Mouse (Mus musculus) stomach, postnatal 0 days (tissue): ENCODE data around the gene Nanos3. TPM values are rescaled to one million over a fixed set of nuclear protein-coding genes. Genes with fewer than 3 reads are reported as not detected.

Experiments
- ATAC-seq: fragments of 200-750 bp; cut with Nextera tagmentation; 2 replicates; pipeline ENCODE4 v1.8.0; 2017; ENCODE audit not compliant: low FRiP score, low TSS enrichment
- DNase-seq: peaks from one replicate; pipeline ENCODE4 v3.0.0-alpha.2; 2016; ENCODE audit warnings: low spot score
- H3K27ac ChIP-seq: fragments of 300-500 bp; sonication (generic); replicated peaks from 2 replicates; pipeline ENCODE4 v1.5.1; 2014; ENCODE audit warnings: mild to moderate bottlenecking, control low read depth
- H3K27me3 ChIP-seq: fragments of 300-500 bp; sonication (generic); 2 replicates; pipeline ENCODE4 v1.6.1; 2014; ENCODE audit warnings: low read length; ENCODE audit not compliant: control insufficient read depth, insufficient read depth
- H3K36me3 ChIP-seq: fragments of 300-500 bp; sonication (generic); 2 replicates; pipeline ENCODE4 v1.6.1; 2014; ENCODE audit warnings: low read length, mixed read lengths; ENCODE audit not compliant: control insufficient read depth, insufficient read depth
- H3K4me1 ChIP-seq: fragments of 300-500 bp; sonication (generic); replicated peaks from 2 replicates; pipeline ENCODE4 v1.6.1; 2014; ENCODE audit warnings: antibody characterized with exemption; ENCODE audit not compliant: control insufficient read depth, insufficient read depth
- H3K4me2 ChIP-seq: fragments of 300-500 bp; sonication (generic); replicated peaks from 2 replicates; pipeline ENCODE4 v1.6.1; 2014; ENCODE audit warnings: low read depth, mild to moderate bottlenecking, control low read depth, moderate library complexity
- H3K4me3 ChIP-seq: fragments of 300-500 bp; sonication (generic); 2 replicates; pipeline ENCODE4 v1.5.1; 2014; ENCODE audit warnings: low read depth, low read length, control low read depth
- H3K9ac ChIP-seq: fragments of 300-500 bp; sonication (generic); 2 replicates; pipeline ENCODE4 v1.6.1; 2014; ENCODE audit warnings: mild to moderate bottlenecking, low read length, control low read depth, mixed read lengths
- H3K9me3 ChIP-seq: fragments of 300-500 bp; sonication (generic); 2 replicates; pipeline ENCODE4 v1.6.1; 2016; ENCODE audit warnings: low read length; ENCODE audit not compliant: control insufficient read depth
- CTCF ChIP-seq: IDR thresholded peaks from 2 replicates; pipeline ENCODE4 v1.5.1; 2016; ENCODE audit warnings: antibody characterized with exemption, low read depth, mild to moderate bottlenecking, moderate library complexity
- EP300 ChIP-seq: optimal IDR thresholded peaks from 2 replicates; pipeline ENCODE3; 2016; ENCODE audit warnings: antibody characterized with exemption
- WGBS: fragments of 180-500 bp; shearing (Covaris S2); extraction: QIAGEN DNeasy Blood & Tissue Kit; methylation state at CpG from one replicate; pipeline ENCODE4 v1.1.7; 2014; 5-methylcytosine and 5-hydroxymethylcytosine counted together
- polyA plus RNA-seq: library from polyadenylated mRNA; unstranded; fragments of >200 nt; fragmentation: Nextera tagmentation; extraction: Ambion mirVana; gene quantifications from 2 replicates; pipeline ENCODE4 v1.2.1, GENCODE M21; 2015

The Nanos3 gene
- polyA plus RNA-seq: 2.0 and 4.4 TPM in 2 replicates

DNA sequence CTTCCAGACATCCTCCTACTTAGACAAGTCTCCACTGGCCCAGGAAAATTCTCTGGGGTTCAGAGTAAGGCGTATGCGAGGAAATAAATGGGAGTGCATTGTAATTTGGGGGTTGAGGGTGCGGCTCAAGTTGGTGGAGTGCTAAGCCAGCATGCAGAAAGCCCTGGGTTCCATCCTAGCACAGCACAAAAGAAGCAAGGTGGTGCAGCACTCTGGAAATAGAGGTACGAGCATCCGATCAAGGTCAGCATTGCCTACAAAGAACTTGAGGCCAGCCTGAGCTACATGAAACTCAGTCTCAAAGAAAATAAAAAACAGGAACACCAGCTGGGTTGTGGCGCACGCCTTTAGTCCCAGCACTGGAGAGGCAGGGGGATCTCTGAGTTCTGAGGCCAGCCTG is at the start of gene Nanos3:
TSS of gene Nanos3 (minus strand) at position 101 of the 400 bp plus-strand sequence.
- Histone ChIP-seq H3K4me1 (peaks cover 7% of the 10 kb centered on the region), H3K27ac (no peak within 1 kb of the TSS), H3K27me3 (no peaks in the 10 kb centered on the region), H3K9ac (peak within 1 kb of the TSS; percentile 87), H3K4me3 (peak within 1 kb of the TSS; percentile 72), H3K36me3 (no peaks in the 10 kb centered on the region), H3K4me2 (peak within 1 kb of the TSS; percentile 95), H3K9me3 (no peaks in the 10 kb centered on the region)
- 79% methylated on average over 7 of the region's 7 CpGs for WGBS
- DNase-seq (no peak), ATAC-seq (no peak)
- TF ChIP-seq CTCF: no peak
- TF ChIP-seq EP300: no peak

DNA sequence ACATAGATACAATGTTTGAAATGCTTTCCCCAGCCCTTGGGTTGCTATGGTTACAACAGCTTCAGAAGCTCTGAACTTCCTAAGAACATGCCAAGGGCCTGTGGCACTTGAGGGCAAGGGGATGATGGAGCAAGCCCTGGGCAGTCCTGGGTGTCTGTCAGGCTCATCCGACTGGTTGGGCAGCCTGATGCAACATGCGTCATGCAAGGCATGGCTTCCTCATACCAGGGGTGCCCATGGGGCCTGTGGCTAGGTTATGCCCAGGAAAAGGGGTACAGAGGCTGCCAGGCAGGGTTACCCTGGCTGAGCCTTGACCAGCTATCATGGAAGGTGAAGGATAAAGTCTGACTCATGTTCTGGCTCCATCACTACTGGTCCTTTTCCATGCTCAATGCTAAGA is 48.0 kb upstream of the Nanos3 start:
- DNase-seq (no peak), ATAC-seq (no peak)
- H3K27ac ChIP-seq: no peak overlapping the region
- no peak for TF ChIP-seq EP300
- no peak for TF ChIP-seq CTCF
- no peak overlapping the region for H3K4me3 ChIP-seq
- 0 out of 2 replicates have a peak, but pooled peaks cover 3% of the 10 kb centered on the region for H3K4me1 ChIP-seq
- H3K27me3 ChIP-seq: no peaks in the 10 kb centered on the region
- H3K9me3 ChIP-seq: no peaks in the 10 kb centered on the region
- 78% methylated on average over 2 of the region's 2 CpGs for WGBS
- no peak overlapping the region for H3K9ac ChIP-seq
- no peak overlapping the region for H3K4me2 ChIP-seq
- peaks cover 14% of the 10 kb centered on the region for H3K36me3 ChIP-seq

DNA sequence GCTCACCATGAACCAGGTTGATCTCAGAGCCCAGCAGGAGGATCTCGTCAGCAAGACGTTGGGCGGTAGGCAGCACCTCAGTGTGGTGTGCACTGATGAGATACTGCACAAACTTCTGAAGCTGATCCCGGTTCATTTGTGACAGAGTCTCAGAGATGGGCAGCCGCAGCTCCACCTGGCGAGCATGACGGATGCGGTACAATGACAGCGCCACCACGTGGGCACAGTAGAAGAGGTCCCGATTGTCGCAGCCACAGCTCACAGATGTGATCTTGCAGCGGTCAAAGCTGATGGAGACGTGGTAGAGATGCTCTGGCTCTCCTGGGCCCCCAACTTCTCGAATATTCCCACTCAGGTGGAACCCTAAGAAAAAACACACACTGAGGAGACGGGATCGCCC is 45.7 kb upstream of the Nanos3 start:
- Histone ChIP-seq H3K36me3 (peaks cover 31% of the 10 kb centered on the region), H3K4me3 (no peak overlapping the region), H3K27me3 (no peaks in the 10 kb centered on the region), H3K9ac (no peak overlapping the region), H3K4me2 (no peak overlapping the region), H3K27ac (no peak overlapping the region), H3K4me1 (no peaks in the 10 kb centered on the region), H3K9me3 (no peaks in the 10 kb centered on the region)
- TF ChIP-seq CTCF (peak; percentile 58), EP300 (no peak)
- WGBS: 81% methylated on average over 17 of the region's 17 CpGs
- no peak for ATAC-seq
- DNase-seq: no peak

DNA sequence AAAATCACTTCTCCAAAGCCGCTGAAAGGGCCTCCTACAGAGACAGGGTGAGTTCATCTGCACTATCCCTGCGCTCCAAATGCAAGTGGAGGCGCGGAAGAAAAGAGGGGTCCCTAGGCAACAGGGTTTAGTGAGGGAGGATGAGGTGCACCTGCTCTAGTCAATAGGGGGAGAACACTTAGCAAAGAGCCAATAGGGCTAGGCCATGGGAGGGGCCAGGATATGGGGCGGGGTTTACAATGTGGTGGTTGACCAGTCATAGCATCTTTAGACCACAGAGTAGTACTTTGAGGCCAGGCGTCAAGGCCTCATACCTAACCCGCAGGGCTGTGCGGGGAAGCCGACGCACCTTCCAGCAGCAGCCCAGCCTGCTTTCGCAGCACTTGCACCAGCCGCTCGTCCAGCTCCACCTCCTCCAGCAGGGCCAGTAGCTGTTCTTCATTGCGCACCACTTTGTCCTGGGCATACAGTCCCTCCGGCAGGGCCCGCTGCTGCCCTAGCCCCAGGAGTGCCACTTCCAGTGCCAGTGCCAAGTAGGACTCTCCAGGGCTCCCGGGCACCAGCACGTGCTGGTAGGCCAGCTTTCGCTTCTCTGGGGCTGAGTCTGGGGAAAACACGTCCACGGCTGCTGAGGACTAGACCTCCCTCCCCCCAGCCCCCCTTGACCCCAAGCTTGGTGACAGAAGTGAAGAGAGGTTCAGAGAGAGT is 38.5 kb upstream of the Nanos3 start:
- H3K9ac ChIP-seq: no peak overlapping the region
- no peaks in the 10 kb centered on the region for H3K27me3 ChIP-seq
- 84% methylated on average over 21 of the region's 21 CpGs for WGBS
- H3K4me3 ChIP-seq: no peak overlapping the region
- peaks cover 50% of the 10 kb centered on the region for H3K36me3 ChIP-seq
- no peak overlapping the region for H3K27ac ChIP-seq
- H3K9me3 ChIP-seq: no peaks in the 10 kb centered on the region
- DNase-seq (peak; percentile 29), ATAC-seq (peak; percentile 47)
- no peak for TF ChIP-seq EP300
- no peak for TF ChIP-seq CTCF
- no peaks in the 10 kb centered on the region for H3K4me1 ChIP-seq
- no peak overlapping the region for H3K4me2 ChIP-seq

DNA sequence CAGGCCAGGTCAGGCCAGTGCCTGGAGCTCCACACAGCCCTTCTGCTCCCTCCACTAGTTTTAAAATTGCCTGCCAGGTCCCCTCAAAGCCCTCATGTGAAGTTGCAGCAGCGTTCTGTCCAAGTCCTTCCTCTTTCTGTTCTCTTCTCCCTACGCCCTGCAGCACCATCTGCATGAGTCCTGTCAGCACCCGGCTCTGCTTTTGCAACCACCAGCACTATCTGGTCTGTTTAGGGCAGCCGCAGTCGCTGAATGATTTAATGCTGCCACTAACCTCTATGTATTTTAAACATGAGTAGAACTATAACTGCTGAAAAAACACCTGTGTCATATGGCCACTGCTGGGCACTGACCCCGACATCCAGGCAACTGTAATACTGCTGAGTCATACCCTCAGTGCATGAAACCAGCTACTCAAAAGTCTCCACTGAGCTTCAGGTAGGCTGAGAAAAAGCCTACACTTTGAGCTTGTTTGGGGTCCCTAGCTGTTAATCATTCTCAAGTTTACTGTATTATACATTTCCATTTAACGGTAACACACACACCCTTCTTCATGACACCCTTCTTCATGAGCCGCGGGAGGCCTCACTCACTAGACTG is 37.6 kb upstream of the Nanos3 start:
- WGBS: 91% methylated on average over 9 of the region's 9 CpGs
- H3K27me3 ChIP-seq: no peaks in the 10 kb centered on the region
- H3K4me2 ChIP-seq: no peak overlapping the region
- TF ChIP-seq EP300: no peak
- no peak for TF ChIP-seq CTCF
- DNase-seq (no peak), ATAC-seq (no peak)
- H3K4me1 ChIP-seq: no peaks in the 10 kb centered on the region
- no peaks in the 10 kb centered on the region for H3K9me3 ChIP-seq
- no peak overlapping the region for H3K9ac ChIP-seq
- H3K4me3 ChIP-seq: no peak overlapping the region
- H3K36me3 ChIP-seq: peaks cover 46% of the 10 kb centered on the region
- no peak overlapping the region for H3K27ac ChIP-seq

DNA sequence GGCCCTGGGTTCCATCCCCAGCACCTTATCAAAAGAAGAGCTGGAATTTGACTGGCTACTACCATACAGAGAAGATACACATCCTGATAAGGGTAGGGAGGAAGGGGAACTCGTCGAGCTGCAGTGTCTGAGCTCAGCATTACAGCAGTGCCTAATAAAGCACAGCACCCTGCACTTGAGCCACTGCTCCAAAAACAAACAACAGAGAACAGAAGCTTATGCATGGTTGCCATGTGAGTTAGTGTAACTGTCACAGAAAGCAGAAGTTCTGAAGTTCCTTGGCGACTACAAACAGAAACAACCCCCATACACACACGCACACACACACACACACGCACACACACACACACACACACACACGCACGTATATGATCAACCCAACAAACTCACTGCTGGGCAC is 35.1 kb upstream of the Nanos3 start:
- ATAC-seq (no peak), DNase-seq (no peak)
- no peaks in the 10 kb centered on the region for H3K9me3 ChIP-seq
- H3K4me2 ChIP-seq: no peak overlapping the region
- H3K36me3 ChIP-seq: peaks cover 30% of the 10 kb centered on the region
- no peak overlapping the region for H3K27ac ChIP-seq
- no peak overlapping the region for H3K9ac ChIP-seq
- whole genome bisulfite sequencing: 71% methylated on average over 7 of the region's 7 CpGs
- H3K4me3 ChIP-seq: no peak overlapping the region
- no peaks in the 10 kb centered on the region for H3K27me3 ChIP-seq
- no peaks in the 10 kb centered on the region for H3K4me1 ChIP-seq
- TF ChIP-seq CTCF (no peak), EP300 (no peak)
